Mouse (Mus musculus) left cerebral cortex, postnatal 10 days (tissue): ENCODE results near the gene Tor2a. TPM values are rescaled to one million over a fixed set of nuclear protein-coding genes. Genes with fewer than 3 reads are reported as not detected.
A peak's percentile ranks its signal among the peaks of the same experiment; 100 is the strongest.

Source experiments
- DNase-seq, 2 experiments: peaks; one replicate each; pipeline ENCODE4 v3.0.0; 2021 to 2022; ENCODE audit warnings: low spot score in 2 of 2, mixed read lengths in 1 of 2; ENCODE audit errors: extremely low spot score in 1 of 2
- intact Hi-C: fragments of 180-260 bp; cut with DNase I; formaldehyde crosslinking; loops from one replicate; pipeline ENCODE4 v1.15.1; 2025
- total RNA-seq, 2 experiments: library from RNA; stranded (reverse); gene quantifications; 2 replicates each; pipeline ENCODE4 v1.2.3; 2021

Tor2a gene
- total RNA-seq, 2 experiments from 2014 or later: 28.6 to 28.9 TPM

DNA sequence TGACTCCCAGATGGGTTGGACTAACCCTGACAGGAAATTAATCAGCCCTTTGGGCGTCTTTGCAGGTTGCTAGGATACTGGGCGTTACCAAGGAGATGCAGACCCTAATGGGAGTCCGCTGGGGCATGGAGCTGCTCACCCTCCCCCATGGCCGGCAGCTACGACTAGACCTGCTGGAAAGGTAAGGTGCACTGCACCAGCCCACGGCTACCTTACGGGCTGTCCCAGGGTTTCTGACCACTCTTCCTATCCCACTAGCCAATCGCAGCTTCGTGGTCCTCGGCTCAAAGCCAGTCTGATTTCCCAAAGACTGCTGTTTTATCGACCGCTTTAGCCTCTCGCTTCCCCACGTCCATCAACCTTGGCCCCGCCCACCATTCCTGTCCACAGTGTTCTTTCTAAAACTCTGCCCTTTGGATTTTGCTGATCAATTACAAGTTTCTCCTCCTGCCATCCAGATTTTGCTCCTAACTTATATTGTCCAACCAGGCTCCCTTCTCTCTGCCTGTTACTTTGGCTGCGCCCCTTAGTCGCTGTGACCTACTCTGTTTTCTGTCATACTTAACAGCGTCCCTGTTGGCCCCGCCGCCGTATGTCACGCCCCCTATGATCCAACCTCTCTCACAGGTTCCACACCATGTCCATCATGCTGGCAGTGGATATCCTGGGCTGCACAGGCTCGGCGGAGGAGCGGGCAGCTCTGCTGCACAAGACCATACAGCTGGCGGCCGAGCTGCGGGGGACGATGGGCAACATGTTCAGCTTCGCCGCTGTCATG, 6.0 kb upstream of the Tor2a start:
- no peak for DNase-seq
- intact Hi-C loops: no loop called here

DNA sequence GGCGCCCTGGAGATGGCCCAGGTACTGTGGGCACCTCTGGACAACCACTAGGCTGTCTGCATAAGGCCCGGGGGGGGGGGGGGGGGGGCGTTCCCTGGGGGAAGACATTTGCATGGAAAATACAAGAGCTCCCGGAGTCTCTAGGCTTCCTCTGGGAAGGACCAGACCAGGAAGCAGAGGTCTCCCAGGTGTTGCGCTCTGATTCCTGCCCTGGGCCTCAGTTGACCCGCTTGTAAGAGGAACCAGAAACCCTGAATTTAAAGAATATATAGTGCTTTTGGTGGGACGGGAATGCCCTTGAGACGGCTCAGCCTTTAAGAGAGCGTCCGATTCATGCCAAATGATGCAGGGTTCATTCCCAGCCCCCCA, 5.4 kb upstream of the Tor2a start:
- no peak for DNase-seq
- intact Hi-C loops: no loop called here

DNA sequence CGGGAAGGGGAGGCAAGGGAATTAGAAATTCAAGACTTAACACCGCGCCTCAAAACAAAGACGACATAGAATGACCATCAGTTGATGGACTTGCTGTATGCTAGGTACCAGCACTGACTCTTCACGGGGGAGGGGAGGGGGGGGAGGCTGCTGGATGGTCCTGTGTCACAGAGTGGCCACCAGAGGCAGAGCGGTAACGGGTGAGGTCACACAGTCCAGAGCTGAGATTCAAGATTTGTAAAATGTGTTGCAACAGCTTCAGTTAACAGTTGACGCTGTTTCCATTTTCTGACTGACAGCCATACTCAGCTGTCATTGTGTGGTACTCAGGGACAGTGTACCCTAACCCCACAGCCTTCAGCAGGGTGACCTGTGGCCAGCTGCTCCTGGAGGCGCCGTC, 4.9 kb upstream of the Tor2a start:
- DNase-seq: no peak
- intact Hi-C loops: no loop called here

DNA sequence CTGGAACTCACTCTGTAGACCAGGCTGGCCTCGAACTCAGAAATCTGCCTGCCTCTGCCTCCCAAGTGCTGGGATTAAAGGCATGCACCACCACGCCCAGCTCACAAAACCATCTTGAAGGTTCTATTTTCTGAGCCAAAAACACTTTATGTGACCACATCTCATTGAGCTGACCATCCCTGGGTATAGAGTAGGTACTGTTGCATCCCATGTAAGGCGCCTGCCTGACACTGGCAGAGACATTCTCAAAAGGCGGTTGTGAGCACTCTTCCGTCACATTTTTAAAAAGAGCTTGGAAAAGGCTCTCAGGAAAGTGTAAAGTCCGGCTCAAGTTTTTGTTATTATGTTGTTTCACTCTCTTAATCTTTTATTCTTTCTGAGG, 369 bp upstream of the Tor2a start:
- no peak for DNase-seq
- intact Hi-C loops: loop anchor here (1.0 kb wide), 1 partner anchor 43 kb away; the partner anchor contains the start of gene Cdk9

DNA sequence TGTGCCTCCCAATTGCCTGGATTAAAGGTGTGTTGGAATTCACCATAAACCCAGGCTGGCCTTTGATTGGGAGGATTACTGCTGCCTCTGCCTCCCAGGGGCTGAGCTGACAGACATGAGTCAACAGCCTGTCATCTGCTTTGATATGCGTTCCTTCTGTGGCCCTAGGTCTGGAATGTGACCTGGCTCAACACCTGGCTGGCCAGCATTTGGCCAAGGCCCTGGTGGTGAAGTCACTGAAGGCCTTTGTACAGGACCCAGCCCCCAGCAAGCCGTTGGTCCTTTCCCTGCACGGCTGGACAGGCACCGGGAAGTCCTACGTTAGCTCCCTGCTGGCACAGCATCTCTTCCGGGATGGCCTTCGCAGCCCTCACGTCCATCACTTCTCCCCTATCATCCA, 1.5 kb downstream of the Tor2a start:
- no peak for DNase-seq
- intact Hi-C loops: no loop called here

- intact Hi-C loops: no loop called here
- no peak for DNase-seq
These were observed 2.0 kb downstream of the Tor2a start for GRCm38 (mm10) chr2:32759001-32759400.

DNA sequence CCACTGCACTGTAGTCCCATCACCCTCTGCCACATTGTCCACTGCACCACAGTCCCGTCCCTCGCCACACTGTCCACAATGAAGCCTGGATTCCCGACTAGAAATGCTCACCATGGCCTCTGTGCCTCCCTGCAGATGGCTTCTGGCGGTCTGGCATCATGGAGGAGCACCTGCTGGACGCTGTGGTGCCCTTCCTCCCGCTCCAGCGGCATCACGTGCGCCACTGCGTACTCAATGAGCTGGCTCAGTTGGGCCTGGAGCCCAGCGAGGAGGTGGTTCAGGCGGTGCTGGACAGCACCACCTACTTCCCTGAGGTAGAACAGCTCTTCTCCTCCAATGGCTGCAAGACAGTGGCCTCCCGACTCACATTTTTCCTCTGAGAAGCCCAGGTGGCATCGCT, 4.3 kb downstream of the Tor2a start:
- DNase-seq: no peak
- intact Hi-C loops: no loop called here

GRCm38 (mm10) chr2:32761859-32762258, 4.8 kb downstream of the Tor2a start:
- no peak for DNase-seq
- intact Hi-C loops: no loop called here

DNA sequence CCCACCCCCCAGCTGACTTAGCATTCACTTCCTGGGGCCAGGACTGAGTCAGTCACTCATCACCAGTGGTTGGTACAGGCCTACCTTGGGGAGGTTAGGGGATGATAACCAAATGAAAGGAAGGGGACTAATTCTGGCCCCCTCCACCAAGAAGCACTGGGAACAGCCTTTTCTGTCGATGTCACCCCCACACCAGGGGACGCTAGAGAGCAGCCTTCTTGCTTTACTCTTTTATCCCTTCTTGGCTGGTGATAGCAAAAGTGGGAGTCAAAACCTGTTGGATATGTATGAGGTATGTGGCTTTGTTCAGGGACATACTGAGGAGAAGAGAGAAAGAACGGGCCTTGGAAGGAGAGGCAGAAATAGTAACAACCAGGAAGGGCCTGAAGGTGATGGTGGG, 6.3 kb downstream of the Tor2a start:
- intact Hi-C loops: no loop called here
- no peak for DNase-seq

DNA sequence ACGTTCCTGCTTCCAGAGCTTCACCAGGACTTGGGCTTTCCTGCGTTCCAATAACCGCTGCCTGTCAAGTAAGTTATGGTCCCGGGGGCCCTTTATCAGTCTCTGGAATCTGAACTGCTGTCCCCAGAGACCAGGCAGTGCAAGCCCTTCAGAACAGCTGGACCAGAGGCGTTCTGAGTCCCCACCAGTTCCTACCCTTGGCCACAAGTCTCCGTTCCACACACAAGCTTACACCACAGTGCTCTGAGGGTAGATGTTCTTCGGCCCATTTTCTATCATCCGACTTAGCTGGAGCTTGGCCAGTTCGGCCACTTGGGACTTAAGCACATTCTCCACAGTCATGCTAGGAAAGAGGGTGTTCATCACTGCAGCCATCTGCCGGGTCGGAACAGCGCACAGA, 10.2 kb downstream of the Tor2a start:
- peak in 1 of 2 experiments; percentile 43 for DNase-seq
- intact Hi-C loops: no loop called here

- intact Hi-C loops: no loop called here
- peak in 1 of 2 experiments; percentile 59 for DNase-seq
These were observed 11.7 kb downstream of the Tor2a start for GRCm38 (mm10) chr2:32768661-32769285.

GRCm38 (mm10) chr2:32769327-32770085, 12.5 kb downstream of the Tor2a start:
- DNase-seq: no peak
- intact Hi-C loops: no loop called here

GRCm38 (mm10) chr2:32771886-32772285, 14.9 kb downstream of the Tor2a start:
- DNase-seq: no peak
- intact Hi-C loops: no loop called here

- intact Hi-C loops: no loop called here
- DNase-seq: no peak
These were observed 15.7 kb downstream of the Tor2a start for GRCm38 (mm10) chr2:32772626-32773279.

DNA sequence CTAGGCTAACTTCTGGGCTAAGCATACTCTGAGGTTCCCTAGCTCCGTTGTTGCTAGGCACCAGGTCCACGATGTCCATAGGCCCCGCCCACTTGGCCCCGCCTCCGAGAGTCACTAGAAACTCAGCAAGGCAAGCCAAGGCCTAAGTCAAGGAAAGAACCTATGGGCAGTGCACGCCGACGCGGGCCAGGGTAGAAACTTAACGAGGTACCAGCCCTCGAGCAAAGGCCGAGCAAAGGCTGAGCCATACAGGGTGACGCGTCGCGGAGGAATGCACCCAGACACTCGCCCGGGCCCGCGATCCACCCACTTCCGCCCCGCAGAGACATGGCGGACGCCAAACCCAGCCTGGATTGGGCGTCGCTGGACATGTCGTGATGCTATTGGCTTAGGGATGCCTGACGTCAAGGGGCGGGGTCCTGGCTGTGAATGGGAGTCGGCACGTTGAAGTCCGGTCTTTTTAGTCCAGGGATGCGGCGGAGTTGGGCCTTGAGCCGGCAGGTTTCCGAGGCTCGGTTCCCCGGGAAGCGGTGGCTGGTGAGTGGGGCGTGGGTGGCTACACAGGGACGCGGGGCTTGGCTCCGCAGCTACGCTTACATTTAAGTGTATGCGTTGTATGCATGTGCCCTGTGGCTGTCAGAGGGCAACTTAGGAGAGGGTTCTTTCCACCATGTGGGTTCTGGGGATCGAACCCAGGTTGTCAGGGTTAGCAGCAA, 18.5 kb downstream of the Tor2a start, which contains the start of the genes Ttc16 and Ptrh1:
Gene Ttc16, minus strand, starts transcription at position 275 of the 716 bp plus-strand sequence.
Gene Ptrh1, plus strand, starts transcription at position 428 of the 716 bp plus-strand sequence.
- intact Hi-C loops: no loop called here
- DNase-seq: peak; percentile 96 to 99

GRCm38 (mm10) chr2:32776192-32776591, 19.2 kb downstream of the Tor2a start:
- intact Hi-C loops: no loop called here
- no peak for DNase-seq

- intact Hi-C loops: loop anchor here (2.0 kb wide), 1 partner anchor 77 kb away; no protein-coding TSS in a partner anchor
These were observed 21.0 kb downstream of the Tor2a start for GRCm38 (mm10) chr2:32778081-32778480.

DNA sequence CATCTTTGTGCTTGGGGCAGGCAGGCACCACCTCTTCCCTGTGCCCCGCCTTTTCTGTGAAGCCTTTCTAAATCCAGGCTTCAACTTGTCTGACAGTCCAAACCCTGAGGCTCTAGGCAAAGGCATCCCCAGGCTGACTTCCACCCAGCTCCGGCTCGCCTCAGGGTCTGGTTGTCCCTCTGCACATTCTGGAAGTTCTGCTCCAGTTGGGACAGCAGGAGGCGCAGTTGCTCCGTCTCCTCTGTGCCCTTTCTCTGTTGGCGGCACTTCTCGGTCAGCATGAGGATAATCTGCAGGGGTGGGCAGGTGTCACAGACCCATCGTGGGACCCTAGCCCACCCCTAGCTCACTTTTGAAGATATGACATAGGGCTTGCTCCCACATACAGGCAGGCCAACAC, 22.1 kb downstream of the Tor2a start:
- peak in 1 of 2 experiments; percentile 79 for DNase-seq
- intact Hi-C loops: loop anchor here (2.0 kb wide), 1 partner anchor 76 kb away; no protein-coding TSS in a partner anchor

More at GRCm38 (mm10) chr2:32778081-32778480, 21.0 kb downstream of the Tor2a start:
- DNase-seq: no peak
